Mouse (Mus musculus) kidney, embryonic 16.5 days (tissue): ENCODE measurements around the gene Spg11. TPM values are rescaled to one million over a fixed set of nuclear protein-coding genes. Genes with fewer than 3 reads are reported as not detected.

ENCODE experiments used
- ATAC-seq: fragments of 200-750 bp; cut with Nextera tagmentation; 2 replicates; pipeline ENCODE4 v1.8.0; 2017; ENCODE audit warnings: moderate TSS enrichment; ENCODE audit not compliant: low FRiP score, low TSS enrichment
- H3K27ac ChIP-seq: fragments of 300-500 bp; sonication (generic); 2 replicates; pipeline ENCODE4 v1.5.1; 2014; ENCODE audit warnings: low read length
- H3K27me3 ChIP-seq: fragments of 300-500 bp; sonication (generic); 2 replicates; pipeline ENCODE4 v1.6.1; 2014; ENCODE audit warnings: low read length, control low read depth, mixed read lengths; ENCODE audit not compliant: insufficient read depth
- H3K36me3 ChIP-seq: fragments of 300-500 bp; sonication (generic); 2 replicates; pipeline ENCODE4 v1.6.1; 2014; ENCODE audit warnings: low read length, control low read depth, mixed read lengths; ENCODE audit not compliant: insufficient read depth
- H3K4me1 ChIP-seq: fragments of 300-500 bp; sonication (generic); 2 replicates; pipeline ENCODE4 v1.6.1; 2014; ENCODE audit warnings: low read length, control low read depth, mixed read lengths; ENCODE audit not compliant: insufficient read depth
- H3K4me2 ChIP-seq: fragments of 300-500 bp; sonication (generic); replicated peaks from 2 replicates; pipeline ENCODE4 v1.6.1; 2014; ENCODE audit warnings: low read depth, low read length
- H3K4me3 ChIP-seq: fragments of 300-500 bp; sonication (generic); 2 replicates; pipeline ENCODE4 v1.5.1; 2014; ENCODE audit warnings: mild to moderate bottlenecking, low read length
- H3K9ac ChIP-seq: fragments of 300-500 bp; sonication (generic); replicated peaks from 2 replicates; pipeline ENCODE4 v1.6.1; 2014; ENCODE audit warnings: low read length
- H3K9me3 ChIP-seq: fragments of 300-500 bp; sonication (generic); 2 replicates; pipeline ENCODE4 v1.6.1; 2016; ENCODE audit warnings: low read length, control low read depth
- WGBS: fragments of 180-500 bp; shearing (Covaris S2); extraction: QIAGEN DNeasy Blood & Tissue Kit; methylation state at CpG from one replicate; pipeline ENCODE4 v1.1.7; 2014; 5-methylcytosine and 5-hydroxymethylcytosine counted together
- polyA plus RNA-seq: library from polyadenylated mRNA; unstranded; fragments of >200 nt; fragmentation: Nextera tagmentation; extraction: Ambion mirVana; gene quantifications from 2 replicates; pipeline ENCODE4 v1.2.1, GENCODE M21; 2015

The Spg11 gene
- polyA plus RNA-seq, 1 experiment from 2014 or later: 8.8 TPM

GRCm38 (mm10) chr2:122147508-122148241, 29.5 kb upstream of the Spg11 start, which contains the start of gene B2m:
Gene B2m, plus strand, starts transcription at chr2:122147686.
- Histone ChIP-seq H3K9me3 (no peaks in the 10 kb centered on the region), H3K4me1 (peaks cover 3% of the 10 kb centered on the region; the same call in 1 of the 2 replicates), H3K4me3 (peak within 1 kb of the TSS; percentile 71), H3K9ac (peak within 1 kb of the TSS; percentile 86), H3K36me3 (no peaks in the 10 kb centered on the region), H3K27ac (peak within 1 kb of the TSS; percentile 58), H3K4me2 (peak within 1 kb of the TSS; percentile 81), H3K27me3 (no peaks in the 10 kb centered on the region)
- under 1% methylated on average over 40 of the region's 40 CpGs for WGBS
- peak; percentile 98 for ATAC-seq

- Histone ChIP-seq H3K27ac (no peak overlapping the region), H3K27me3 (no peaks in the 10 kb centered on the region), H3K4me3 (no peak overlapping the region), H3K9me3 (no peaks in the 10 kb centered on the region), H3K9ac (no peak overlapping the region), H3K4me1 (peaks cover 3% of the 10 kb centered on the region; the same call in 1 of the 2 replicates), H3K4me2 (no peak overlapping the region), H3K36me3 (no peaks in the 10 kb centered on the region)
- 75% methylated on average over 6 of the region's 6 CpGs for whole genome bisulfite sequencing
- no peak for ATAC-seq
Measured at GRCm38 (mm10) chr2:122146687-122147086, 28.5 kb upstream of the Spg11 start.

- H3K36me3 ChIP-seq: no peaks in the 10 kb centered on the region
- no peak overlapping the region for H3K4me3 ChIP-seq
- 73% methylated on average over 4 of the region's 4 CpGs for WGBS
- ATAC-seq: no peak
- H3K27me3 ChIP-seq: no peaks in the 10 kb centered on the region
- H3K9ac ChIP-seq: no peak overlapping the region
- no peaks in the 10 kb centered on the region for H3K9me3 ChIP-seq
- peaks cover 3% of the 10 kb centered on the region; the same call in 1 of the 2 replicates for H3K4me1 ChIP-seq
- H3K27ac ChIP-seq: no peak overlapping the region
- no peak overlapping the region for H3K4me2 ChIP-seq
Measured at GRCm38 (mm10) chr2:122145756-122146155, 27.6 kb upstream of the Spg11 start.

DNA sequence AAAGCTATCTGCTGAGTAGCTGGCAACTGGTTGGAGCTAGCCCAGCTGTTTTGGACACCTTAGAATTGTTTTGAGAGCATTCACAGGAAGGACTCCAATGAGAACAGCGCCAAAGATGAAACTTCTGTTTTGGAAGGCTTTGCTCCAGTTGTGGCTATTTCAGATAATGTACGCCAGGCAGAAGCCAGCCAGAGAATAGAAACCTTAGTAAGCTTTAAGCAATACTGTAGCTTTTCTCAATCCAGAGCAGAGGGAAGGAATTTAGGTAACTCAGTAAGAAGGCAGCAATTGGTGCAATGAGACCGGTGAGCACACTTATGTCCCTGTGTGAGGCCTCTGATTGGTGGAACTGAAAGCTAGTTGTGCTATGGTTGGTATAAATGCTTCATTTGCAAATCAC, 24.9 kb upstream of the Spg11 start:
- no peaks in the 10 kb centered on the region for H3K9me3 ChIP-seq
- 0 out of 2 replicates have a peak, but pooled peaks cover 3% of the 10 kb centered on the region for H3K4me1 ChIP-seq
- no peak overlapping the region for H3K4me2 ChIP-seq
- H3K36me3 ChIP-seq: no peaks in the 10 kb centered on the region
- ATAC-seq: no peak
- no peak overlapping the region for H3K27ac ChIP-seq
- 92% methylated on average over 3 of the region's 3 CpGs for WGBS
- no peaks in the 10 kb centered on the region for H3K27me3 ChIP-seq
- no peak overlapping the region for H3K9ac ChIP-seq
- no peak overlapping the region for H3K4me3 ChIP-seq

DNA sequence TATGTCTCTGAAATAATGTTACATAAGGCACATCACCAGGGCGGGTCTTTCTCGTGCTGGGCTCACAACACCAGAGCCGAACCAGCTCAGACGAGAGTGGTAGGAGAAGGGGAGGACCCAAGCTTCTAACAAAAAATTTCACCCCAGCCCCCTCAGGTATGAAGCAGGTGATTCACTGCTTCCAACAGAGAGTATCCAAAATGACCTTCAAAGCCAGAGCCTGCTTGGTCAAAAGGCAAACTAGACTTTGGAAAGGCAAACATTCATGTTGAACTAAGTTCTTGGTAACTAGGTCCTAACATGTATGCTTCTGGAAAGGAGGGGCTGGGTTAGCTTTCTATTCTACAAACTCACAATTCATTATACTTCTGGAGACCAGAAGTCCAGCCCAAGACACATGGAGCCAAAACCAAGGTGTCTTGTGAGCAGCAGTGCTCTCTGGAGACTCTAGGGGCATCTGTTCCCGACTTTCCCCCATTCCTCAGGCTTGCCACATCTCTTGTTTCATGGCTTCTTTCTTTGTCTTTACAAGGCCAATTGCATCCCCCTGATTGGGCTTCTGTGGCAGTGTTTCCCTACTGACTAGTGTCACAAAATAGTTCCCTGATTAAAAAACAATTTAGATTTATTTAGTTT, 23.3 kb upstream of the Spg11 start:
- H3K9ac ChIP-seq: no peak overlapping the region
- 78% methylated on average over 5 of the region's 5 CpGs for WGBS

DNA sequence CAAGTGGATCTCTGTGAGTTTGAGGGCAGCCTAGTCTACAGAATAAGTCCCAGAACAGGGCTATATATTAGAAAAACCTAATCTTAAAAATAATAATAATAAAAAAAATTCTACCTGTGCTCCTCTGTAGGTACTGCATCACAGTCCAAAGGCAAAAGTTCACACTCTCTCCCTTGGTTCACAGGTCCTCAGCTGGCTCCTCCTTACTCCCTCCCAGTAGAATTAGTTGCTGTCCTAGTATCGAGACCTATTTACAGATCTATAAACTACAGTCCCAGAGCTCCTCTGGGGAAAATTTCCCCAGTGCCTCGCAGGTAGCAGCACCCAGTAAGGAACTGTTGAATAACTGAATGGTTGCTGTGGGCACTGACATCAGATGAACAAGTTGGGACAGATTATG, 22.6 kb upstream of the Spg11 start:
- Histone ChIP-seq H3K4me2 (no peak overlapping the region), H3K9ac (no peak overlapping the region), H3K4me1 (no peaks in the 10 kb centered on the region), H3K4me3 (no peak overlapping the region), H3K9me3 (no peaks in the 10 kb centered on the region), H3K36me3 (no peaks in the 10 kb centered on the region), H3K27ac (no peak overlapping the region), H3K27me3 (no peaks in the 10 kb centered on the region)
- WGBS: 76% methylated on average over 2 of the region's 2 CpGs
- no peak for ATAC-seq

More for the DNA sequence above, 23.3 kb upstream of the Spg11 start:
- Histone ChIP-seq H3K4me3 (no peak overlapping the region), H3K27ac (no peak overlapping the region), H3K9me3 (no peaks in the 10 kb centered on the region), H3K4me2 (no peak overlapping the region), H3K36me3 (no peaks in the 10 kb centered on the region), H3K4me1 (no peaks in the 10 kb centered on the region), H3K27me3 (no peaks in the 10 kb centered on the region)
- ATAC-seq: no peak

DNA sequence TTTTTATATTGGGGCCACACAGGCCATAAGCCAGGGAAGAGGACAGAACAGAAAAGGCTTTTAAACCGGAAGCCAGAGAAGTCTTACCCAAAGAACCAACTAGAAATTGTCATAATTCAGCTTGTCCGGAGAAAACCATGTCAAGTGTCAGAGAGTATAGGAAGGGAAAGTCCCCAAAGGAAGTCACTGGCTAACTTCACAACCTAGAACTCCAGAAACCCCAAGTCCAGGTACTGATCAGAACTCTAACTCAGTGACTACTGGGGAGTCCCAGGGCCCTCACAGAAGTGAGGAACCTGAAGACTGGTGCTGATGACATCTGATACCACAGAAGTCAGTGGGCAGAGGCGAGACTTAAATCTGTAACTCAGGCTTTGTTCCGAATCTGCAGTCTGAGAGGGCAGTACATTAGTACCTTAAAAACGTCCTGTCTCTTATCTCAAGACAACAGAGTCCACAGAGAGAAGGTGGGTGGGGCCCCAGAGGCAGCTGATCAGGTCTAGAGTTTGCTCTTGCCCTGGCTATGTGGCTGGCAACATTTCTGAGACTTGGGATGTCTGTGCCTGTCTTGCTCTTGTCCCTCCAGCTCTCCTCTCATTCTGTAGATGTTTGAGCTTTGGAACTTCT, 19.8 kb upstream of the Spg11 start:
- H3K27me3 ChIP-seq: no peaks in the 10 kb centered on the region
- no peak for ATAC-seq
- no peaks in the 10 kb centered on the region for H3K9me3 ChIP-seq
- WGBS: 41% methylated on average over 5 of the region's 5 CpGs
- H3K9ac ChIP-seq: no peak overlapping the region
- no peak overlapping the region for H3K4me2 ChIP-seq
- H3K27ac ChIP-seq: no peak overlapping the region
- no peaks in the 10 kb centered on the region for H3K4me1 ChIP-seq
- H3K36me3 ChIP-seq: no peaks in the 10 kb centered on the region
- H3K4me3 ChIP-seq: no peak overlapping the region

DNA sequence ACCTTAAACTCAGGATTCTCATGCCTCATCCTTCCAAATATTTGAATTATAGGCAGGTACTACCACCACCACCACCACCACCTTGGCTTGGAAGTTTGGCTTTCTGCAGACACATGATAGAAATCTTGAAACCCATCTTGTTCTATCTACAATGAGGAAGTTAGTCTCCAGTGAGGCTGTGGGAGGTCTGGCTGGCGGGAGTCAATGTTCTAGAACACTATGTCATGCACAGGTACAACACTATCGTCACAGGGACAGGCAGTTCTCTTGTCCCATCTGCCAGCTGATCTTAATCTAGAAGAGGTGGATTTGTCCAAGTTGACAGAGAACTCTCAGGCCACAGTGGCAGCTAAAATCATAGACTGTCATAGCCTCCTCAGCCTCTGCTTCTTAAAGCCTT, 14.4 kb upstream of the Spg11 start:
- ATAC-seq: no peak
- no peaks in the 10 kb centered on the region for H3K36me3 ChIP-seq
- no peak overlapping the region for H3K4me2 ChIP-seq
- H3K4me1 ChIP-seq: no peaks in the 10 kb centered on the region
- no peak overlapping the region for H3K4me3 ChIP-seq
- H3K27me3 ChIP-seq: no peaks in the 10 kb centered on the region
- no peak overlapping the region for H3K27ac ChIP-seq
- WGBS: 73% methylated on average over 2 of the region's 2 CpGs
- H3K9me3 ChIP-seq: no peaks in the 10 kb centered on the region
- no peak overlapping the region for H3K9ac ChIP-seq

GRCm38 (mm10) chr2:122132078-122132477, 13.9 kb upstream of the Spg11 start:
- H3K27me3 ChIP-seq: no peaks in the 10 kb centered on the region
- no peaks in the 10 kb centered on the region for H3K4me1 ChIP-seq
- ATAC-seq: no peak
- no peak overlapping the region for H3K9ac ChIP-seq
- H3K27ac ChIP-seq: no peak overlapping the region
- no peak overlapping the region for H3K4me2 ChIP-seq
- no peak overlapping the region for H3K4me3 ChIP-seq
- no peaks in the 10 kb centered on the region for H3K9me3 ChIP-seq
- WGBS: 96% methylated on average over 2 of the region's 2 CpGs
- no peaks in the 10 kb centered on the region for H3K36me3 ChIP-seq

- H3K4me2 ChIP-seq: no peak overlapping the region
- no peaks in the 10 kb centered on the region for H3K4me1 ChIP-seq
- H3K27ac ChIP-seq: no peak overlapping the region
- no peak for ATAC-seq
- no peak overlapping the region for H3K4me3 ChIP-seq
- H3K9me3 ChIP-seq: no peaks in the 10 kb centered on the region
- no peaks in the 10 kb centered on the region for H3K27me3 ChIP-seq
- H3K9ac ChIP-seq: no peak overlapping the region
- WGBS: 93% methylated on average over 4 of the region's 4 CpGs
- H3K36me3 ChIP-seq: no peaks in the 10 kb centered on the region
Measured at GRCm38 (mm10) chr2:122127635-122128034, 9.4 kb upstream of the Spg11 start.
